Mouse (Mus musculus) common myeloid progenitor, adult 5-6 weeks (primary cell): Measurements from ENCODE around the gene Efna2. TPM values are rescaled to one million over a fixed set of nuclear protein-coding genes. Genes with fewer than 3 reads are reported as not detected.
"Not testable (repeated sequence)": the region's sequence is repeated elsewhere in the genome, so short reads cannot be mapped to it uniquely, and the experiment has no call there.

ENCODE experiments used
- ATAC-seq: replicated peaks from 2 replicates; pipeline ENCODE4 v1.8.0; 2016; ENCODE audit warnings: low read depth, mild to moderate bottlenecking, moderate TSS enrichment, inconsistent platforms; ENCODE audit not compliant: poor library complexity, severe bottlenecking
- total RNA-seq: library from RNA; stranded (forward); fragments of 200-1000, 187-1606 nt; gene quantifications from 2 replicates; pipeline ENCODE4 v1.2.3, GENCODE M21; 2017

The Efna2 gene
- total RNA-seq, 1 experiment from 2014 or later: not detected

DNA sequence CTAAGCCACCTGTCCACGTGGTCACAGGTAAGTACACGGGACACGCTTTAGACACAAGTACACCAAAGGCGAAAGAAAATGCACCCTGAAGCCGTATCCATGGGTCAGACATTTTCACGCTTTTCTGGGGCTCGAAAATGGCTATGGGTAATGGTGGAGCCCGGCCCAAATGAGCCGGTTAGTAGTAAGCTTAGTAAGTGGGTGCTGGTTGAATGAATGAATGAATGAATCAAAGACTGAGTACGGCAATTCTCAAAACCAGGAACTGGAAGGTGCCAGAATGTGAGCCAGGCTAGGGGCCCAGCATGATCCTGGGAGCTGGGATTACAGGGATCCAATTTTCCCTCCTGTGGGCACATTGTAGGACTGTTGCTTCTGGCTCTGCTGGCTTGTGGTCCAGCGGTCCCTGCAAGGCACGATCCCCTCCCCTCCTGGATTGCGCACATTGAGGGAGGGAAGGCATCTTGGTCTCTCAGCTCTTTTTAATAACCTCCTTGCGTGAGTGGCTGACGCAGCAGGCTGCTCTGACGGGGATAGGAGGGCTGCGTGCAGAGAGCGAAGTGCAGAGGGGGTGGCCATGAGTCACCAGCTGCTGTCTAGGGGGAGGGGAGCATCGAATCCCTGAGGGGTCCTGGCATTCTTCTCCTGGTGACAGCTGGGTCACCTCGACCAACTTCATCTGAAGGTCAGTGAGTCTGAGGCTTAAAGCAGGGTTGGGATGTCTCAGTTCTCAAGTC lies 13.7 kb upstream of the Efna2 start, which contains the start of gene Cirbp:
Gene Cirbp, plus strand, starts transcription at position 594 of the 737 bp plus-strand sequence.
- no peak for ATAC-seq

DNA sequence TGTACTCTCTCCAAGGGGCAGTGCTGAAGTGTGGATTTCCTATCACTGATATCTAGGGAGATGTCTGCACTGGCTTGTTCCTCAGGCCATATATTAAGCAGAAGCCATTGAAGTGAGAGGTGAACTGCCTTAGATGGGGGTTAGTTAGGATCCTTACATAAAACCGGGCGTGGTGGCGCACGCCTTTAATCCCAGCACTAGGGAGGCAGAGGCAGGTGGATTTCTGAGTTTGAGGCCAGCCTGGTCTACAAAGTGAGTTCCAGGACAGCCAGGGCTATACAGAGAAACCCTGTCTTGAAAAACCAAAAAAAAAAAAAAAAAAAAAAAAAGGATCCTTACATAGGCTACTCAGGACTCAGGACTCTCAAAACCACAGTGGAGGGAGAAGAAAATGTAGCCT lies 13.1 kb upstream of the Efna2 start:
- ATAC-seq: not testable (repeated sequence)

DNA sequence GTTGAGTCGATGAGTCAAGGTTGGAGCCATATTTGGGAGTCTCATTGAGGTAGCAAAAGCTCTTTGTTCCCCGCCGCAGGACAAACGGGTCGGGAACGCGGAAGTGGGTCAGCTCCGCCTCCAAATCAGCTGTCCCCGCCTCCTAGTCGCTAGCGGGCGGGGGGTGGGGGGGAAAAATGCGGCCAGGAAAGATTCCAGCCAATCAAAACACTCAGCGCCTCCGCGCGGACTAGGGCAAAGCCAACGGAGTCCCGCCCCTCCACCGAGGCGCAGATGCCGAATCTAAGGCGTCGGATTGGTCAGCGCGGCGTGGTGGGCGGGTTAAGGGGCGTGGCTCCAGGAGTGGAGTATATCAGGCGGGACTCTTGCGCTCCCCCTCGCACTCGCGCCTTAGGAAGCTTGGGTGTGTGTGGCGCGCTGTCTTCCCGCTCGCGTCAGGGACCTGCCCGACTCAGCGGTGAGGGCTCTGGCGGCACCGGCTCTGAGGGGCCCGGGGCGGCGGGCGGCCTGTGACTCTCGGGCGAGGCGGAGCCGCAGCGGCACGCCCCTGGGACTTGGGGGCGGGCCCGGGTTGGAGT lies 11.7 kb upstream of the Efna2 start:
- peak; percentile 70 for ATAC-seq

DNA sequence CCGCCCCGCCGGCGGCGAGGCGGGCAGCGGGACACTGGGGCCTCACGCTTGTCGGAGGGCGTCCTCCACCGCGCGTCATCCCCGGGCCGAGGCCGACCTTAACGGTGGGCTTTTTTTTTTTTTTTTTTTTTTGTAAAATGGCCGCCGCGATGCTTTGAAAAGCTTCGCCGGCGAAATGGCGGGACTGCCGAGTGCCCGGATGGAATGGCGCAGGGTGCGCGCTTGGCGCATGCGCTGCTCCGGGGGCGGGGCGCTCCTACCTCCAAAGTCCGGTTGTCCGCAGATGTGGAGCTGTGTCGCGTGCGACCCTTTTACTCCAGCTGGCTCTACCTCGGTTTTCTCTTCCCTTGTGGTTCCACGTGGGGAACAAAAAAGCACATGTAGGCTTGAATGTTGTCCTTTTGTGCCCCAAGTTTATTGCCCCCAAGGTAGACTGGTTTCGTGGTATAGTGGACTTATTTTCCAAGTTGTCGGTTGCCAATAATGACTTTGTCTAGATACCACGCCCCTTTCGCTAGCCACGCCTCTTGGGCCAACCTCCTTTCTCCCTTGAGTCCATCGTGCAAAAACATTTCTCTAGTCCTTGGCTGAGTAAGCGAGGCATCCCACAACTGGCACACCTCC lies 11.1 kb upstream of the Efna2 start:
- peak; percentile 27 for ATAC-seq

DNA sequence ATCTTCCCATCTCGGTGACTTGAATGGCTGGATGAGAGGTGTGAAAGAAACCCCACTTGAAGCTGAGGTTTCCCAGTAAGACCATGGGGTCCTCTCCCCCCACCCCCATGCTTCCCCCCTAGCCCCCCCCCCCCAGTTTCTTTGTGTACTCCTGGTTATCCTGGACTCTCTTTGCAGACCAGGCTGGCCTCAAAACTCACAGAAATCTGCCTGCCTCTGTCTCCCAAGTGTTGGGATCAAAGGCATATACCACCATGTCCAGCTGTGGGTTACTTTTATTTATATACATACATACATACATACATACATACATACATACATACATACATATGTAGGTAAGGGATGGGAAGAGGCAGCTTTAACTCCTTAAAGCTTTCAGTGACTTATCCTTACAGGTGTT lies 10.2 kb upstream of the Efna2 start:
- ATAC-seq: no peak

DNA sequence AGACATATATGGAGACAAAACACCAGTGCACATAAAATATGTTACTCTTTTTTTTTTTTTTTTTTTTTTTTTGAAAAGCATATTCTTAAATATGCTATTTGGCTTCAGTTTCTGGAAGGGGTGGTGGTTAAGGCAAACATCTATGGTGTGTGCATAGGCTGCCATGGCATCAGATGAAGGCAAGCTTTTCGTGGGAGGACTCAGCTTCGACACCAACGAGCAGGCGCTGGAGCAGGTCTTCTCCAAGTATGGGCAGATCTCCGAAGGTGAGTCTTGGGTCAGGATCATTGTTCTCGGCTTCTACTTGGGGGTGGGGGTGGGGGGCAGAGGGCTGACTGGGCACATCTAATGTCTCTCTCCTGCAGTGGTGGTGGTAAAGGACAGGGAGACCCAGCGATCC lies 9.6 kb upstream of the Efna2 start:
- ATAC-seq: no peak

DNA sequence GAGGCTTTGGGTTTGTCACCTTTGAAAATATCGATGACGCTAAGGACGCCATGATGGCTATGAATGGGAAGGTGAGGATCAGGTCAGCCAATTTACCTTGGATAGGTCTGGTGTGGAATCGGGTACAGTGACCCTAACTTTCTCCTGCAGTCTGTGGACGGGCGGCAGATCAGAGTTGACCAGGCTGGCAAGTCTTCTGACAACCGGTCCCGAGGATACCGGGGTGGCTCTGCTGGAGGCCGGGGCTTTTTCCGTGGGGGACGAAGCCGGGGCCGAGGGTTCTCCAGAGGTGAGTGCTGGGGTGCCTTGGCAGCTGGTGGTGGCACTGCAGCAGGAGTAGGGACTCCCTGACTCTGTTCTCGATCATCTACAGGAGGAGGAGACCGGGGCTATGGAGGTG lies 9.2 kb upstream of the Efna2 start:
- no peak for ATAC-seq

DNA sequence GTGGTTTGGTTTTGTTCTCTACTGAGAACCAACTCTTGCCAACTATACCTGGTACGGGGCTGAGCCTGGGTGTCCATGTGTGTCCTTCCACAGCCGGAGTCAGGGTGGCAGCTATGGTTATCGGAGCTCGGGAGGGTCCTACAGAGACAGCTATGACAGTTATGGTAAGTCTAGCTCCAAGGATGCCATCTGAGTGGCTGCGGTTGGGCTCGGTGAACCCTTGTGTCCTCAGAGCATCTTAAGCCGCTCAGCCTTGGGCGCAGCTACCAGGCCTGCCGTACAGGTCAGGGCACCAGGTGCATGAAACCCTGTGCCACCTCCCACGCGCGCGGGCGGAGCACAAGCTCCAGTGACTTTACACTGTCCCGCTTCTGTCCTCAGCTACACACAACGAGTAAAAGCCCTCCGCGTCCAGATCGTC lies 8.7 kb upstream of the Efna2 start:
- no peak for ATAC-seq

DNA sequence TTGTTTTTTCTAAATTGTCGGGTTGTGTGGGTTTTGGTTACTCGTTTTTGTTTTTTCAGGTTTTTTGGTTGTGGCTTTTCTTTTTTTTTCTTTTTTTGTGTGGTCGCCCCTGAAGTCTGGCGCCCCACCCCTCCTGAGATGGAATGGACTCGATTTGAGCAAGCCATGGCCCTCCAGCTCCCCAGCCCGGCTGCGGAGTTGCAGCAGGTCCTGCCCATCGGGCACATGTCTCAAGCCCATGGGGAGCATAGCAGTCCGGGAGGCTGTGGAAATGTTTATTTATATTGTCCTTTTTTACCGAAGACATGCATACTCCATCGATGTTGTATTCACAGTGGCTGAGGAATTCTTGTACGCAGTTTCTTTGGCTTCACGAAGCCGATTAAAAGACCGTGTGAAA lies 8.0 kb upstream of the Efna2 start:
- ATAC-seq: no peak

DNA sequence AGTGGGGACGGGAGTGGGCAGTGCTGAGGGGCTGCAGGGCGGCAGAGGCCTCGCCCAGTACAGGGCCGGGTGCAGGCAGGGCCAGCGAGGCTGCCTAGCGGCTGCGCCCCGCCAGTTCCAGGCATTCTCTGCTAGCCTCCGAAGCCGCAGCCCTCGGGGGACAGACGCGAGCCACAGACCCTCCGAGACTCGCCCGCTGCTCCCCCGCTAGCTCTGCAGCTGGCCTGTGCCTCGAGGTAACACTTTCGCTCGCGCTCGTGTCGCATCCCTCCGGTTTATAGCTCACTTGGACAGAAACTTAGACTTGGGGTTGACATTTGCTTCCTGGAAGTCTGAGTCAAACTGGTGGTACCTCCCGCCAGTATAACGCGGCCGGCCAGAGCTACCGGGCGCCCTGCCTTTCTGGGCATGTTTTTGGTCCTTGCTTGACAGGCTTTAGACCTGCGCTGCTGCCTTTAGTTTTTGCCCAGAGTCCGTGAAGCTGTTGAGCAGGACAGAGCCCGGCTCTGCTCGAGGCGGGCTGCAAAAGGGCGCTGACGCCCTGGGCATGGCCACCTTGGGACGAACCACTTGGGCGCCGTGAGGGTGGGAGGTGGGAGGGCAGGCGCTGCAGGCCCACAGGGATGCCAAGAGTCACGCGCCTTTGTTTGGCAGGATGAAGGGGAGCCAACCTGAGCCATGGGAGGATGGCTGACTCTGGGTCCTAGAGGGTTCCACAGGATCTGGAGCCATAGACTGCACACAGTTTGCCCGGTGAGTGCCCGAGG lies 7.3 kb upstream of the Efna2 start:
- ATAC-seq: no peak

DNA sequence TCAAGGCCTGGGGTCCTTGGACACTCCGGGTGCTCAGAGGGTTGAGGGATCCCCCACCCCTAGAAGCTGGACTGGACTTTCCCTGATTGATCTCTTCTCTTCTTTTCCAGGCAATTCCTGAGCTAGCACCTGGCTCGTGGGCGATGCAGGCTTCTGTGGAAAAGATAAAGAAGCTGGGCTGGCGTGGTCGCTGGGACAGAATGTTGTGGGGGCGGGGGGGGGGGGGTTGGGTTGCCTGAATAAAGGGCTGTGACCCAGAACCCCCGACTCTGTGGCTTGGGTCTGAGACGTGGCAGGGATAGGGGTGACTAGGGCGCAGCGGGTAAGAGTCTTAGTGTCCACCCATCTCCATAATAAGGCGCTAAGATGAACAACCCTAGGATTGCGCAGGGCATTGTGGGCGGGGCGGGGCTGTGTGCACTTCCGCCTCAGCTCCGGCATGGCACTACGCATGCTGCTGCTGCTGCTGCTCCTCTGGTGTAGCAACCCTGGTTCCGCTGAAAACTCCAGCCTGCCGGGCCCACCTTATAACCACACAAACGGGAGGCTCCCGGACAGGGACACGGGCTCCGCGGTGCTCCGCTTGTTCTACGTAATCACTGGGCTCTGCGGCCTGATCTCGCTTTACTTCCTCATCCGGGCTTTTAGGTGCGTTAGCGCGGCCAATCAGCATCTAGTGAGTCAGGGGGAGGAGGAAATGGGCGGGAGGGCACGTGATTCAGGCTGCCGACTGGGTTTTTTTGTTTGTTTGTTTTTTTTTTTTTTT lies 6.6 kb upstream of the Efna2 start, which contains the start of gene 1600002K03Rik:
Gene 1600002K03Rik, plus strand, starts transcription at position 418 of the 766 bp plus-strand sequence.
- ATAC-seq: peak; percentile 74

DNA sequence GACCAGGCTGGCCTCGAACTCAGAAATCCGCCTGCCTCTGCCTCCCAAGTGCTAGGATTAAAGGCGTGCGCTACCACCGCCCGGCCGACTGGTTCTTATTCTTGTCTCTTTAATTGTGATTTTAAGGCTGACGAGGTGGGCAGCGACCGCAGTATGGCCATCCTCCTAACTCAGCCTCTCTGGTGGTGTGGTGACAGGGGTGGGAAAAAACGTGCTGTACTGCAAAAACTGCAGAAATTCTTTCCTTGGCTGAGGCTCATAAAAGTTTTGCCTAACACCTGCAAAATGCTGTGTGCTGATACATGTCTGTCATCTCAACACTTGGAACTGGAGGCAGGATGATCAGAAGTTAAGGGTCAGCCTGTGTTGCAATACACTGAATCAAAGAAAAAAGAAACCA lies 5.9 kb upstream of the Efna2 start:
- no peak for ATAC-seq

DNA sequence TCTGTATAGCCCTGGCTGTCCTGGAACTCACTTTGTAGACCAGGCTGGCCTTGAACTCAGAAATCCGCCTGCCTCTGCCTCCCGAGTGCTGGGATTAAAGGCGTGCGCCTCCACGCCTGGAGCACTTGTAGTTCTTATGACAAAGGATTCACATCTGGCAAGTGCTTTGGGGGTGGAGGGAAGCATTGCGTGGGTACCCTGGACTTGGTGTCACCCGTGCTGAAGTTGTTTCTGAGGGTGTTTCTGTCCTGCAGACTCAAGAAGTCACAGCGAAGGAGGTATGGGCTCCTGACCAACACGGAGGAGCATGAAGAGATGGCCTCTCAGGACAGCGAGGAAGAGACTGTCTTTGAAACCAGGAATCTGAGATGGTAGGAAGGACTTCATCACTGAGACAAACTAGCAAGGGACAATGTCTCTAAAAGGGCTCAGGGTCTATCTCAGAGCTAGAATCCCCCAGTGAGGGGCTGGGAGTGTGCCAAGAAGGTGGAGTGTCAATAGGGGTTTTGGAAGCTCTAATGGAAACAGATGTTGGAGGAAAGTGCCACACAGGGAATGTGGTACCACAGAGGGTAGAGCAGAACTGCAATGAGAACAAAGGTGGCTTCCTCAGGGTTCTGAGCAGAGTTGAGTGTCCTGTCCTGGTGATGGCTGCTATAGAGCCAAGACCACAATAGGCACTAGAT lies 5.2 kb upstream of the Efna2 start:
- no peak for ATAC-seq

DNA sequence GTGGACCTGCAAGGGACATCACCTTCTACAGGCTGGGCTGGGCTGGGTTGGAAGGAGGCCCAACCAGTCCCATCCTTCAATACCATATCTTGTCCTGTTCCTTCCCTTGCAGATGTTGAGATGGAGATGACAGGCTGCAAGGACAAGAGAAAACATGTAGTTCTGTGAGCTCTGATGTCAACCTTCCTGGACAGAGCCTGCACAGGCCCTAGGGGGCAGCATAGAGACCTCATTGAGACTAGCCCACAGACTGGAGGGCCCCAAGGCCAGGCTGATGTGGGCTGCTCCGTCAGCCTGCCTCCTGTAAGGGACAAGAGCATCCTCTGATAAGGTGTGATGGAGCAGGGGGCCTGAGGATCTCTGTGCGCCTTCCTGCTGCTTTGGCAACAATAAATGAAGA lies 4.6 kb upstream of the Efna2 start:
- ATAC-seq: peak; percentile 34

DNA sequence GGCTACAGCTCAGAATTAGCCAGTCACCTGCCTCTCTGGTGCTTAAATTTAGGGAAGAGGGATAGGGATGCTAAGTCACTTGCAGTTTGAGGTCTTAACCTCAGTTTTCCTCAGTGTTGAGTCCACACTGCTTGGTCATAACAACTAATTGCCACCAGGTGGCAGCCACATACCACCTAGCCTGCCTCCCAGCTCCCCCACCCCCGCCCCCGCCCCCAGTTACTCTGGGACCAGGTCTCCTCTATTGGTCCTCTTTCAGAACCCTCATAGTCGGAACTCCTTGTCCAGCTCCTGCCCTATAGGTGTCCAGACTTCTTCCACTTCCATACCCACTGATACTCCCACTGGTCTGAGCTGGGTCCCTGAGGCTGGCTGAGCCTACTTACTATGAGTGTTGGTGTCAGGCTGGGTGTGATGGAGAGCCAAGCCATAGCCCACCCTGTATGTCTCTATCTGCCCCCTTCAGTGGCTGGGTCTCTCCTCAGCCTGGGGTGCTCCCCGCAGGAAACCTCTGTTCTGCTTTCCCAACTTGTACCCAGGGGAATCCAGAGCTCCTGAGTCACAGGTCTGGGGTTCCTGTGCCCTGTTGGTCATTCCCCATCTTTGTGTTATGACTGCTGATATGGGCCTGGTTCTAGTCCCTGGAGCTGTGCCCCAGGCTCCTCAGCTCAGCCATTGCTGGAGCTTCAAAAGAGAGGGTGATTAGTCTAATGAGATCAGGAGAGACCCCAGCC lies 3.6 kb upstream of the Efna2 start:
- 0 out of 2 replicates have a peak, but pooled peaks have one; percentile 26 for ATAC-seq

DNA sequence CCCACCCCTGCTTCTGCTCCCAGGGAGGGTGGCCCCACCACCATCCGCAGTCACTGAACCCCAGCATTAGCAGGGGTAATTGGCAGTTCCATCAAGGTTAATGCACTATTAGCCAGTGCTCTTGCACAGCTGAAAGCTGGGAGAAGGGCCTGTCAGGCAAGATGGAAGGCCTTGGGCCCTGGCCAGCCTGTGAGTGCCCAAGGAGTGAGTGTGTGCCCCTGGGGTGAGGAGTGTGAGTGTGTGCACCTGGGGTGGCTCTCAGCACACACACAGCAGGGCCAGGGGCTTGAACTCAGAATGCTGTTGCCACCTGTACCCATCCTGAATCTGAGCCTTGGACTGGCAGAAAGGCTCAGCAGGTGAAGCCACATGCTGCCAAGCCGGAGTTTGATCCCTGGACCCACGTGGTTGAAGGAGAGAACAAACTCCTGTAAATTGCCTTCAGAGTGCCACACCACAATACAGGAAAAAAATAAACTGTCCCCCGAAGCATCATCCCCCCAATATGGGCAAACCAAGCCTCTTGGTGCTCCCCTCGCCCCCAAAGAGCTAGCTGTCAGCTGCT lies 2.9 kb upstream of the Efna2 start:
- no peak for ATAC-seq

DNA sequence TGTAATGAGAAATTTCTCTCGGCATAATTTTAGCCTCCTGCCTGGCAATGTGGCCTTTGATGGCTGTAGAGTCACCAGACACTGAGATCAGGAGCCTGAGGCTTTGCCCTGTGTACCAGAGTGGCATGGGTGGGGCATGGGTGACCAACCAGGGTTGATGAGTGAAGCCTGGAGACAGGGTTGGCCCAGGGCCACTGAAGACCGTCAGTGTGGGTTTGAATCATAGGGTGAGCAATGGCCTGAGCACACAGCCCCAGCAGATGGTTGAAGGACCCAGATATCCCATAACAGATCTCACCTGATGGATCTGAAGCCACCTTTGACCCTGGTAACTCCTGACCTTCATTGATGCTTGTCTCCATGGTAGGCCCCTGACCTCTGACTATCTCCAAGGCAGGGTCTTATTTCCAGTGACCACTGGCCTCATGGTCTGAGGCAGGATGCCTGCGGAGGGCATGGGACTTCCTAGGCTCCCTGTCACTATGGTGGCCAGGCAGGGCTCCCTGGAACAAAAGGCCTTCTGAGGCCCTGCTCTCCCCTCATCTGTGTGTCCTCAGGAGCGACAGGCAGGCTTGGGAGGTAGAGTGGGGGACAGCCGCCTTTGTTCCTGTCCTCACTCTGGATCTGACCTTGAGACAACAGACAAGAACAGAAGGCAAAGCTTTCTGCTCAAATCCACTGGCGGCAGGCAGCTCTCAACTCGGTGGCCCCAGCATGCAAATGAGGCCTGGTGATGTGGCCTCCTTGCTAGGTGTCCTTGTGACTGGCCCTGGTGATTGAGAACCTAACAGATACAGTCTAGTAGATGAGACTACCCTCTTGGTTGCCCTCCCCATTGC lies 1.6 kb upstream of the Efna2 start:
- no peak for ATAC-seq
